Mouse (Mus musculus): Measurements from ENCODE around the gene Pnrc1. TPM values are rescaled to one million over a fixed set of nuclear protein-coding genes. Genes with fewer than 3 reads are reported as not detected.

The Pnrc1 gene
- polyA plus RNA-seq, 1 experiment from 2014 or later = 49.0 TPM

- H3K27me3 ChIP-seq = no peaks in the 10 kb centered on the region
- ChIA-PET POLR2A (no interaction called here), CTCF (interaction anchor here (0.8 to 3.9 kb wide), 11 partner anchors 11 to 168 kb away, joined by 3 to 24 read pairs (median 4); partner anchors contain the start of genes Pm20d2 and Rngtt)
- in situ Hi-C loops (cut with MboI; ENCODE audit: low pct_unique_long_range_greater_than_20kb) = loop anchor here (5.0 to 10.0 kb wide), 2 partner anchors 68 to 145 kb away; no protein-coding TSS in a partner anchor
- peak; percentile 74 for TF ChIP-seq CTCF (IDR thresholded peaks at IDR 0.05)
- DNase-seq (ENCODE audit: low read depth, low spot score) (no peak), ATAC-seq (no peak)
Measured at GRCm38 (mm10) chr4:33292409-33293370, 2.7 kb upstream of the Pnrc1 start.

- in situ Hi-C loops (cut with MboI; ENCODE audit: low pct_unique_long_range_greater_than_20kb) = loop anchor here (5.0 to 10.0 kb wide), 2 partner anchors 66 to 144 kb away; no protein-coding TSS in a partner anchor
- ChIA-PET POLR2A (interaction anchor here (0.6 kb wide), 1 partner anchor 43 kb away, joined by 4 read pairs; no protein-coding TSS in a partner anchor), CTCF (interaction anchor here (1.0 to 2.2 kb wide), 5 partner anchors 20 to 167 kb away, joined by 3 to 15 read pairs (median 6); no protein-coding TSS in a partner anchor)
- no peak for DNase-seq (ENCODE audit: low read depth, low spot score)
- peak; percentile 40 for TF ChIP-seq CTCF (IDR thresholded peaks at IDR 0.05)
- H3K27me3 ChIP-seq = no peaks in the 10 kb centered on the region
- ATAC-seq = no peak
Measured at GRCm38 (mm10) chr4:33290878-33291277, 915 bp upstream of the Pnrc1 start.

GRCm38 (mm10) chr4:33289106-33289650, 785 bp downstream of the Pnrc1 start:
- ChIA-PET POLR2A (no interaction called here), CTCF (no interaction called here)

GRCm38 (mm10) chr4:33285448-33285847, 4.5 kb downstream of the Pnrc1 start:
- POLR2A ChIA-PET = no interaction called here
- TF ChIP-seq CTCF (IDR thresholded peaks at IDR 0.05) = no peak
- in situ Hi-C loops (cut with MboI; ENCODE audit: low pct_unique_long_range_greater_than_20kb) = no loop called here
- no peaks in the 10 kb centered on the region for H3K27me3 ChIP-seq
- no peak for DNase-seq (ENCODE audit: low read depth, low spot score)
- ATAC-seq = no peak
- CTCF ChIA-PET = no interaction called here

More at GRCm38 (mm10) chr4:33289106-33289650, 785 bp downstream of the Pnrc1 start:
- no peak for TF ChIP-seq CTCF (IDR thresholded peaks at IDR 0.05)
- ATAC-seq (no peak), DNase-seq (ENCODE audit: low read depth, low spot score) (no peak)
- no peaks in the 10 kb centered on the region for H3K27me3 ChIP-seq
- in situ Hi-C loops (cut with MboI; ENCODE audit: low pct_unique_long_range_greater_than_20kb) = no loop called here

GRCm38 (mm10) chr4:33284083-33284880, 5.7 kb downstream of the Pnrc1 start:
- ChIA-PET POLR2A (no interaction called here), CTCF (interaction anchor here (1.2 kb wide), 1 partner anchor 26 kb away, joined by 3 read pairs; no protein-coding TSS in a partner anchor)
- H3K27me3 ChIP-seq = no peaks in the 10 kb centered on the region
- no peak for ATAC-seq
- in situ Hi-C loops (cut with MboI; ENCODE audit: low pct_unique_long_range_greater_than_20kb) = no loop called here
- no peak for TF ChIP-seq CTCF (IDR thresholded peaks at IDR 0.05)
- DNase-seq (ENCODE audit: low read depth, low spot score) = no peak

GRCm38 (mm10) chr4:33281891-33282685, 7.9 kb downstream of the Pnrc1 start:
- ChIA-PET CTCF (interaction anchor here (1.1 kb wide), 1 partner anchor 11 kb away, joined by 3 read pairs; no protein-coding TSS in a partner anchor), POLR2A (no interaction called here)
- ATAC-seq (peak; percentile 79), DNase-seq (ENCODE audit: low read depth, low spot score) (peak; percentile 82)
- no peak for TF ChIP-seq CTCF (IDR thresholded peaks at IDR 0.05)
- no peaks in the 10 kb centered on the region for H3K27me3 ChIP-seq
- in situ Hi-C loops (cut with MboI; ENCODE audit: low pct_unique_long_range_greater_than_20kb) = no loop called here

- no peaks in the 10 kb centered on the region for H3K27me3 ChIP-seq
- CTCF ChIA-PET = no interaction called here
- DNase-seq (ENCODE audit: low read depth, low spot score) (no peak), ATAC-seq (no peak)
- TF ChIP-seq CTCF (IDR thresholded peaks at IDR 0.05) = no peak
- POLR2A ChIA-PET = no interaction called here
- in situ Hi-C loops (cut with MboI; ENCODE audit: low pct_unique_long_range_greater_than_20kb) = no loop called here
Measured at GRCm38 (mm10) chr4:33273437-33273836, 16.5 kb downstream of the Pnrc1 start.

- POLR2A ChIA-PET = interaction anchor here (0.8 kb wide), 1 partner anchor 71 kb away, joined by 3 read pairs; no protein-coding TSS in a partner anchor
- no peaks in the 10 kb centered on the region for H3K27me3 ChIP-seq
- ATAC-seq = no peak
- CTCF ChIA-PET = interaction anchor here (1.4 to 1.5 kb wide), 2 partner anchors 12 to 20 kb away, joined by 3 to 5 read pairs; partner anchors contain the start of gene Pnrc1
- in situ Hi-C loops (cut with MboI; ENCODE audit: low pct_unique_long_range_greater_than_20kb) = no loop called here
- no peak for DNase-seq (ENCODE audit: low read depth, low spot score)
- no peak for TF ChIP-seq CTCF (IDR thresholded peaks at IDR 0.05)
Measured at GRCm38 (mm10) chr4:33270386-33271314, 19.3 kb downstream of the Pnrc1 start.

Data from Patski (cell line).